Mouse (Mus musculus) spleen, postnatal 10 days (tissue): ENCODE measurements at regions not wholly inside any gene's neighbourhood (a gene's known extent, or its start where the extent isn't known, plus 50 kb on each side); places are given as distances from the start of the nearest gene placed in this dataset.

Experiments
- DNase-seq, 2 experiments: peaks; one replicate each; pipeline ENCODE4 v3.0.0; 2021 to 2022; ENCODE audit warnings: low spot score in 2 of 2

DNA sequence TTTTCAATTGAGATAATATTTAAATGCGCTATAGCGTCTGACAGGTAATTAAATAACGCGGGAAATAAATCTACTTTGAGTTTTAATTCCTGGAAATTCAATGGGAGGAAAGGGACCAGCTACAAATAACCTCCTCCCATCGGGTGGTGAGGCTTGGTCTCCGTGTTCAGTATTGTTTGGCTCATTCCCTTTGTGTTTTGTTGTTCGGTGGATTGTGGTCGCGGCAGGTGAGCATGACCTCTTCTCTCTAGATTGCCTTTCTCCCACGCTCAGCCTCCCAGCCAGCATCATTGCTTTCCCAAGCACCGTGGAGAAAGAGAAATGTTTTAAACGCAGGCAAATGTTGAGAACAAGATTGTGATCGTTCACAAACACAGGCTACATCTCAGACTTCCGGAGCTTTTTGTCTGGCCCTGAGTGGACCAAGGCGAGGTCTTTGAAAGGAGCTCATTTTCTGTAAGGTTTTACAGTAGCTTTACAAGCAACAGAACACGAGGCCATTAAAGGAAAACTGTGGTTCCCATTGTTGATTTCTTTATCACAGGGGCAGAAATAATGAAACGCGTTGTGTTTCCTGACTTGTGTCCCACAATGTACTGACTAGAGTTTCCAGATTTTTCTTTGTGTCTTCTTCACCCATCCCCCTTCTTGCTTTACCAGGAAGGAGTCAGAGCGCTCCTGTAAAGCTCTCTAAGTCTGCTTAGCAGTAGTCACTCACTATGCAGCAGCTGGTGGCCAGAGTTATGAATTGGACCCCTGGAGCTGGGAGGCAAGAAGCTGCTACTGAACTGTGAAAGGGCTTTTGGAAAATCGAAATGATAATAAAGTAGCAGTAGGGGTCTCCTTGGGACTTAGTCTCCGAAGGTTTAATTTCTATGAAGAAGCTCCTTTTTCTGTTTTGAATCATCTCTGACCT is 337.7 kb downstream of the Galc start:
- no peak for DNase-seq

DNA sequence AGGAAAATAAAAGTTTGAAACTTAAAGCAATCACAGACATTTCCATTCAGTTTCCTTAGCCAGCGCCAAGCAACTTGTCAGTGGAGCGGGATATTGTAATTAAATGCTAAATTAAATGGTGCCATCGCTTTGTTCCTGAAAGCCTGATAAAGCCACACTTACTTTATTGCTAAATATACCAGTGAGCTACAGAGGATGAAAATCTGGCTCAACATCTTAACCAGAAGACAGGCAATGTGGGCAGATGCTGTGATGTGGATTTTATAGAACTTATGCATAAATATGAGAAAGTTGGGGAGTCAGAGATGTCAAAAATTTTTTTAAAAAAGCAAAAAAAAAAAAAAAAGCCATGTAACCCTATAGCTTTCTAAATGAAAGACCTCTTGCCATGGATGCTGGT is 340.8 kb downstream of the Galc start:
- DNase-seq: no peak

DNA sequence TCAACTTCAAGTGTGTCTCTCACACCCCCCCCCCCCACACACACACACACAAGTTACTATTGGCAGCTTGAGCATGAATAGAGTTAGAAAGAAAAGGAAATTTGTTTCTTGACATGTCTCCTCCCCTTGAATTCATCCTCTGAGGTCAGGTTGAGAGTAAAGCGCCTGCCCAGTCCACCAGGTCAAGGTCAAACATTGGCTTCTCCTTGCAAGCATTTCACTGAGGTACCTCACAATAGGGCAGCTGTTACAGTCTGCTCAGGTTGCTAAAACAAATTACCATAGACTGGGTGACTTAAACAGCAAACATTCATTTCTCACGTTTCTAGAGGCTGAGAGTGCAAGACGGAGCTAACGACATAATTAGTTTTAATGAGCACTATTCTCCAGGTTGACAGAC is 344.2 kb downstream of the Galc start:
- no peak for DNase-seq

DNA sequence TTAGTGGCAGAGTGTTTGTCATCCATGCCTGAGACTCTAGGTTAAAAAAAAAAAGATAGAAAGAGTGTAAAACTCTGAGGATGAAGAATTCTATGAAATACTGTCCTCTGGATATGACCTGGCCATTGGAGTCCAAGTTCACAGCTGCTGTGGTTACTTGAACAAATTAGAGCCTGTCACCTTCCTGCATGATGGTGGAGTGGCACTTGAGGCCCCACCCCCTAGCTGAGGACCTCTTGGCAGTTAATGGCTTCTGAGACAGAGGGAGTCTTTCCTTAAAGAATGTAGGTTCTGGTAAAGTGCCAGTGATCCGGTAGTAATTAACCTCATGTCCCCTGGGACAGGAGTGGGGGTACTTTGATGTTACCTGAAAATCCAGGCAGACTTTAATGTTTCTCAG is 346.5 kb downstream of the Galc start:
- DNase-seq: no peak

DNA sequence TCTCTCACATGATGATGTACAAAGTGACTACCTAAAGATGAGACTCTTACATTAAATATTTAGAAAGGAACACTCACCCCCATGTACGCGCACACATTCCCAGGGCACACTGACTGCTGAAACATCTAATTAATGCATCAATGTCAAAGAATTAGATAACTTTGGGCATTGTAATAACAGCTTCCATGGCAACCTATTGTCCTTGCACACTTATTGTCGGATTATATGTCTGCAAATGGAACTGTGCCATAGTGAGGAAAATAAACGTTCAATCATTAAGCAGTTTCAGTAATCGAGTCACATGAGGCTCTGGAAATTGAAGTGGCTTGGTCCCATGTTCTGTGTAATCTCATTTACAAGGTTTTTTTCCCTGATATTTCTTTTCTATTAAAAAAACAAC is 360.0 kb downstream of the Galc start:
- DNase-seq: no peak

DNA sequence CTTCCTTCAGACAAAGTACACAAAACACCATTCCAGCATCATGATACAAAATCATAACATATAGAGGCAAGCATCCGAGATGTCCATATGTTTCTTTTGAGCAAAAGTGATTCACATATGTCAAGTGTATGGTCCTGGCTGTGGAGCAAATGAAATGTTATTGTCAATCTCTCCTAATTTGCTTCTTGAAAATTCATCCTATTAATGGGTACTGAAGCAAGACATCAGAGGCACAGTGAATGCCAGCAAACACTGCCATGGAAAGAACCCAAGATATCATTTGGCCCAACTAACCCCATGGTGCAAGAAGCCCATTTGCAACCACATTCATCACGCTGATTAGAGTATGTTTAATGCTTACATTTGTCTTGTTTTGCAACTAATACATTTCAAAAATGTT is 361.1 kb downstream of the Galc start:
- no peak for DNase-seq

DNA sequence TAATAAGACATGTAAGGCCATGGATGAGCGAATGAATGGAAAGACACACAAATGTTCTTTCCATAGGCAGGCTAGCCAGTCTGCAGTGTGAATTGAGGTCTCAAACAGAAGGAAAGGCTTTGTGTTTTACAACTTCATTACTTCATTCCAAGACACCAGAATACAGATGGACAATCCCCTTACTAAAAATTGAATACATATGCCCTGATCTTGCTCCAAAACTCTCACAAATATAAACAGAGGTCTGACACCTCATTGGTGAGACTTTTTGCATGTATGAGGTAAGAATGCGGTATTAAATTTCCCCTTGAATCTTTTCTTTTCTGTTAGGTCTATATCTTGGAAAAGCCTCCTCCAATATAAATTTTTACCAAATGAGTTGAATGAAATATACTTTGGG is 363.3 kb downstream of the Galc start:
- no peak for DNase-seq

DNA sequence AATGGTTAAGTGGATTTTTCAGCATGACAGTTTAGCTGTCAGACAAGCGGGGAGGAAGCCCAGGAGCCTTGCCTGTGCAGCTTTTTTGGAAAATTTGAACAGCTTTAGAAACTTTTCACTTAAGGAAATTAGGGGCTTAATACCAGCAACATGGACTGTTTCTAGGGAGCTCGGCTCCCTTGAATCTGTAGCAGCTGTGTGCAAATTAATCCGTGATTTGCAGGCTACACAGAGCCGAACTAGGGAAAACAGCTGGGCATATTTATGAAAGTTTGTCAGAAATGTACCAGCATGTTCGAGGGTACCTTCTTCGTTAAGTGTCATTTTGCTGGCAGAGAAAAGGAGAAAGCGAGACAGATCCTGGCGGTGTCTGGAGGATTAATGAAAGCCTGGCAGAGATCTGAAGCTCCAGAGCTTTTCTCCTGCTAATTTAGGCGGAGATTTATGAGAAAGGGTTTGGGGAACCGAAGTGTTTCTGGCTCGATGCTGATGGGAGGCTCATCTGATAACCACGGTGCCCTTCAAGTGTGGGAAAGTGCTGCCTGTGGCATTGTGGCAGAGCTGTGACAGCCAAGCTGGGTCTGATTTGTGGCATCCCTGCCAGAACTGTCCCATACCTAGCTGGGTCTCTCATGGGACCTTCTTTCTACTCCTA is 370.3 kb downstream of the Galc start:
- no peak for DNase-seq

DNA sequence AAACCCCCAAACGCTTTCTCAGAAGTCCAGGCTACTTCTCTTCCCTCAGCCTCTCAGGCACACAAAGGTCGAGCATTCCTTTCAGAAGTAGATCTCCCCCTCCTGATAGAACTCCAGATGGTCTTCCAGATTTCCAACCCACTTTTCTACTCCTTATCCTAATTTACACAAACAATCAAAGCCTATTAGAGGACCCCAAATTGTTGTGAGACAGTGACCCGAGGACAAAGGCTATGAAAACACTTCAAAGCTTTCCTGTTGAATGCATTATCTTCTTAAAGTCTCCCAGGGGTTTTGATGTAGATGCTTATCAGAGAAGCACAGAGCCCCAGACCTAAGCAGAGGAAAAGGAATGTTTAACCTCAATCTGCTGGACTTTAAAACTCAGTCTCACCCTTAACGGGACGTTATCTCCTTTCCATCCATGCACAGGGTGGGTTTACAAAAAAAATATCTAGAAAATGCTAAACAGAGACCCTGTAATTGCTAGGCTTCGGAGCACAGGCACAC is 370.9 kb downstream of the Galc start:
- no peak for DNase-seq

DNA sequence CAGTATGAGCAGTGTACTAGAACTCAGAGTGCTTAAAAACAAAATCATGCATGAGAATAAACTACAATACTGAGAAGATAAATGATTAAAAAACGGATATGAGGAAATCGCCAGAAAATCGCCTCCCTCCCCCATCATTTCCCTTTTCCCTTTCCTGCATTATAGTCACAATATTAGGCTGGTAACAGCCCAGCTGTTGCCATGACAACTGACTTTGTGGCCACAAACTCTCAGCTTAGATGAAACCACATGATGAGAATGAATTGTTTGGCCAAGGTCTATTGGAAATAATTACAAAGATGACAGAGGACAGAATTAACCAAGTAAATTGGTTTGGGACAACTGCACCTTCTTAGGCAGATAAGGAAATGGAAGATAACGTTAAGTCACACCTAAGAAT is 376.8 kb downstream of the Galc start:
- DNase-seq: no peak

DNA sequence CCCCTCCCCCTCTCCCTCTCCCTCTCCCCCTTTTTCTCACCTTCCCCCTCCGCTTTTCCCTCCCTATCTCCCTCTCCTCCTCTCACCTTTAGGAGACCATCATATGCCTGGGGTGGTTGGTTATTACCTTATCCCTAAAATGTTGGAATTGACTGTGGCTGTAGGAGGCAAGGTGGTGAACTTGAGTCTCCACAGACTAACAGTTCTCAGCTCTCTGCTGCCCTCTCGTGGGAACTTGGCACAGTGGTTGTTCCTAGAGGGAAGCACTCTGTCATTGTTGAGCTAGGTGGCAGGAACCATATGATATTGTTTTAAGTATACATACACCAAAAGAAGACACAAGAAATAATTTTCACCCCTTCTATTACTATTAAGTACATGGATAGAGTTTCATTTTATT is 386.9 kb downstream of the Galc start:
- DNase-seq: peak; percentile 7 to 52

DNA sequence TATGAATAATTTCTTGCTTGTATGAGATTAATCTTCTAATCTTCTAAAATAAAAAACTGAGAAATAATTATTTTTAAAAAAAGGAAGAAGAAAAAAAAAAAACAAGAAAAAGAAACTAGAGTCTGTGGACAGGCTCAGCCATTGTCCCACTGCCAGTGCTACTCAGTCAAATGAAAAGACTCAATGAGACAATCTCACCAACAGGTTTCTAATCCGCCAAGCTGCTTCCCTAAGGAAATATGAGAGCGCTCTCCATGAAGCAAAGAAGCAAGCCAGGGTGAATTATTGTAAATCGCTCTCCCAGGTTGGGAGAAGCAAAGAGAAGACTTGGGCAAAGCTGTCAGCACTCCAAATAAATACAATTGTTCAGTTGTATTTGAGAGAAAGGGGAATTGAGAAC is 396.3 kb downstream of the Galc start:
- no peak for DNase-seq

DNA sequence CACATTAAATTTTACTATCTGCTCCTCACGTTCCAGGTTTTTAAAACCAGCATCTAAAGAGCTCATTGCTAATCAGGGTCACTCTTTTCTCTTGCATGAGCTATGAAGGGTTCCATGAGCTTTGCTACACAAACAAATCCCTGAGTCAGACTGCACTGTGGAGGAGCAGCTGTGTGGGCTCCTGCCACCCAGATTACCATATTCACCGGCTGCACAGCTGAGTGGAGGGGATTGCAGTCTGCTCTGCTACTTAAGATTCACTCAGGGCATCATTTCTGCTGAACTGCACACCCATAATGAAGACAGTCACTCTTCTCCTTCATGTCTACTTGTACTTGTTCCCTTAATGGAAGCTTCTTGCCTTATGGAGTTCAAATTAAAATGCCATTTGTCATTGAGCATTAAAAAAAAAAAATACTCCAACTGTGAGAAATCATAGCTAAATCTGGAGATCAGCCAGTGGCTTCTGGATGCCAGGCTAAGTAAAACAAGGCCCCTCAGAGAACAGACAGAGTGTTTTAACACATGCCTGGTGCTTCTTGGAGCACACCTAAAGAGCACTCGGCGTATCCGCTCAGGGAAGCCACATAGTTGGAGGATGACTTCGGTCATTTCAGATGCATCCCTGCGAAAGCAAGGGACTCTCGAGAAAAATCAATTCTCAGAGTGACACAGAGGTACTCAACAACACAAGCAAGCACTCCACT is 422.9 kb downstream of the Galc start:
- no peak for DNase-seq

DNA sequence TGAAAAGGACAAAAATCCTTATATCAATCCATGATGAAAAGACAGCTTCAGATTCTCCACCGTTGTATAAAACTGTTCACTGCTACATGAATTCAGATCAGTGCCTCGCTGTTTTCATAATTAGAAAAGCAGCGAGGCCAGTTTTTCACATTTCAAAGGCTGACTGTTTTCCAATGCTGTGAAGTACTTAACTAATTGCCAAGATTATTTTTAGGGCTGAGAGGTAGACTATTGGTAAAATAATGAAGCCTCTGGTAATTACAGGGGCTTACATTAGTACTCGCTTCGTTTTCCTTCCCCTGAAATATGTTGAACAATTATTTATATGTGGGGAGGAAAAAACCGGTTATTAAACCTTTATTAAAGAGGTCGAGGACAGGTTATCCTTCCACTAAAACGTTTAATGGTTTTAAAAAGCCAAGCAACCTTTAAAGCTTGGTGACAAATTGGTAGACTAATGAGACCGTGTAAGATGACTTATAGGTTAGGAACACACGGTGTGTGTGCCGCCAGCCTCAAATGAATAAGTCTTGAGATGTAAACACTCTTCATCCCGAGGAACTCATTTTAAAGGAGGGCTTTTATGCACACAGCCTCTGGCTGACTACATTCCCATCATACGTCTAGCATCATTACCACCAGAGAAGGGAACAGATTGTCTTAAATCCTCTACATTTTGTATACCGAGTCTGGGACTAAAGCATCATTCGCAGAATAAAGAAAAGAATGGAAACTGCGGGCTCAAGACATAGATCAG is 465.7 kb downstream of the Galc start:
- no peak for DNase-seq

DNA sequence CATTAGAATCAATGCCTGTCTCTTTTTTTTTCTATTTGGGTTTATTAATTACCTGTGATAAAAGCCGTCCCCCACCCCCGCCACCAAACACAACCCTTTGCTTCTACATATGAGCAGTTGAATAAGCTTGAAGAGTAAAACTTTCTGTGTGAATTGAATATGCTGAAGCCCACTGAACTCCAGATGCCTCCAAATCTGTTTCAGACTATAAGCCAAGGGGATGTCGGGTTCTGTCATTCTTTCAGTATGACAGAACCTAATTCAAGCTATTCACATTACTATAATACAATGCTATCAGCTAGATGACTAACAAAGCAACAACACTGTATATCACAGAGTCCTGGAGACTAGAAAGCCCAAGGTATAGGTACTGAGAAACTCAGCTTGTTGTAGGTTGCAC is 475.8 kb downstream of the Galc start:
- DNase-seq: no peak

DNA sequence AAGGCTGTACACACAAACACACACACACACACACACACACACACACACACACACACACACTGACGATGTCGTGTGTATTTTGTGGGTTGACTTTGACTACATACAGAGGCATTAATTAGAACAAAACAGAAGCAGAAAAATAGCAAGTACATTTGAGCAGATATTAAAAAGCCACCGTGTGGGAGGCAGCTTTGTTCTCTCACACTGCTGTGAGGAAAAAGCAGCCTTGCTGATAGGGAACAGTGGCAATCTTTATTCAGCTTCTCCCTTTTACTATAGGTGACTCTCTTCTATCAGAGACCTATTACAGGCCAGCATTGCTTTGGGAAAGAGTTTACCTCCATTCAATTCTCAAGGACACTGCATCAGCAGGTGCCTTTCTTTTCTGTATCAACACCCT is 500.1 kb downstream of the Galc start:
- DNase-seq: no peak

DNA sequence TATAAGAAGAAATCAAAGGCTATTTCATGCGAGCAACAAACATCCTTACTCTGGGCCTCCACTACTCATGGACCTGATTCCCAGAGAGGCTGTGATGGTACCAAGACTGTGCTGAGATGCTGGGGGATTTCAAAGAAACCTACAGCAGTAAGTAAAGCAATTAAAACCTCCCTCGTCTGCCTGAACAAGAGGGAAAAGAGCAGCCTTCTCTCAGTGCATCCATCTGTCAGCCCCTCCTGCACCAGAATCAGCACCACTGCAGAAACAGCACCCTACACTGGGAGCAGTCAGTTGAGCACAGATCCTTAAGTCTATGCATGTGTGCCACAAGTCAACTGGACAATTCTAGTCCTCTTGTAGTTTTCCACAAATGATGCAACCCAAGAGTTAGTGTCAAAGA is 500.6 kb downstream of the Galc start:
- DNase-seq: no peak

DNA sequence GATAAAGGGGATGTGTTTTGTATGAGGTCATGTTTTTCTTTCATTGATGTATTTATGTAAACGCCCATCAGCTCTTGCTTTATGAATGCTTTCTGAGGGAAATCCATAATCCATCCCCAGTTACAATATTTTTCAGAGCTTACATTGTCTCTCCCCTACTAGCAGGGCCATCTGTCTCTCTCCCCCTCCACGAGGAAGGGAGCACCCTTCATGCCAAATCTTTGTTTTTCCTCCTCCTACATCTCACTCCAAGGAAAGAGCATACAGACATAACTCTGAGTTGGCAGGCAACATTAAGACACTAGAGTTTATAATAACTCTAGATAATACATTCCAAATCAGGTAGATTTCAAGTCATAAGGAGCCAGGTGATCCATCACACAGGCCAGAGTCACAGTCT is 509.1 kb downstream of the Galc start:
- DNase-seq: no peak

DNA sequence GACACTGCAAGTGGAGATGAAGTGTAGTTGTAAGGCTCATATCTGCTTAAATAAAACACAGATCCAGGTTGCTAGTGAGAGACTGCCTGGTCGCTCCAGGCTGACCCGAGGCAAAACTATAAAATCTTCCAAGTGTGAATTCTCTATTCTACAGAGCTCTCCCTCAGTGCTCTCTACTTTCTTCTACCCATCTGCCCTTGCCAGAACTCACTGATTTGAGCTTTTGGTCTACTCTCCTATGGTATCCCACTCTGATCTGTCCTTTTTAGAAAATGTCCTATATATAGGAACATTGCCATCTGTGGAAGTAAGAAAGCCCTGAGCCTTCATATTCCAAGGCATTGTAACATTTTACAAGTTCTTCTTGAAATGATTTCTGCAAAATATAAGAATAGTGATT is 518.3 kb downstream of the Galc start:
- DNase-seq: no peak

DNA sequence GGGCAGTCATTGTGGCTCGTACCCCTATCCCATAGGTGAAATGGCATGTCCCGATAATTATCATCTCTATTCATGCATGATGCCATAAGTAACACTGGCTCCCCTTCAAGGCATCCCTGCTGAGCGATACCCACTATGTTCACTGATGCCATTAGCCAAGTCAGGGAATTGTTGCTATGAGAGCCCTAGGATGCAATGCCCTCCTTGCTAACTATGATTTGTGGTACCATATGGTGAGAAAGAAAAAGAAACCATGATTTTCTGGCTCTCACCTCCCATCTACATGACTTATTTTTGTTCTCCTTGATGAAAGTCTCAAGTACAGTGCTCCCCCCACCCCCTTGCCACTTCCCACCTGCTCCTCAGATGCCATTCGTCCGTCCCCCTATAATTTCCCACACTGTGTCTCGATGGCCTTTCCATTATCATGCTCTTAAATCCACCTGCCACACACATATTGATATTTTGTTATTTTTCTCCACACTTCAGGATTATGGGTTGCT is 527.1 kb downstream of the Galc start:
- DNase-seq: no peak

DNA sequence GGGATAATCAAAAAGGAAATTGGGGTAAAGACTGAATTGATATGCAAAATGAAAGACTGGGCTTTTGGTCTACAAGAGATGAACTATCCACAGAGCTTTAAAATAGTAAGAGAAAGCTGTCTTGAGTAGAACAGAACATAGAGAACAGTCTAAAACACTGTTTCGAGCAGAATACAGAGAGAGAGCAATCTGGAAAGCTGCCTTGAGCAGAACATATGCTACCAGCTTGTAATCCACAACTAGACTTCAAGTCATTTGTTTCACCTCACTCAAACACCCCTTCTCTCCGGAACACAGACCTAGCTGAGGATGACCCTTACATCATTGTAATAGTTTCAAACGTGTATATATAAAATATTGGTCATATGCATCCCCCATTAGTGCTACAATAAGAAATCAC is 538.7 kb downstream of the Galc start:
- no peak for DNase-seq

DNA sequence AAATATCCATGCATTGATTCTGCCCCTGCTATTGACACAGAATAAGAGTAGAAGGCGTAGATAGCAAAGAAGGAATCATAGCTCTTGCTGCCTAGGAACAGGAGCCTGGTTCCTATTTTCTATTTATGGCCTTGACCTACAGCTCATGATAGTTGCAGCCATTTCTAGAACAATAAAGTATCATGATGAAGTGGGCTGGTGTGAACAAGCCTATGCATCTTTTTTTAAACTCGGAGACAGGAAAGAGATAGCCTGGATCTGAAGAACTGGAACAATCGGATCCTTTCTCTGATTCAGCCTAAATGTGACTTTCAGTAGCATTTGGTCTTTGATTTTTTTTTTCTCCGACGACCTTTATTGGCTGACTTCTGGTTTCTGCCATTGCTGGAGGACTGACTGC is 541.4 kb downstream of the Galc start:
- no peak for DNase-seq
